Mouse (Mus musculus): ENCODE results near the gene Gna15. TPM values are rescaled to one million over a fixed set of nuclear protein-coding genes. Genes with fewer than 3 reads are reported as not detected.
A peak's percentile ranks its signal among the peaks of the same experiment; 100 is the strongest.

Gna15 gene
- total RNA-seq, 2 experiments from 2014 or later, result 41.4 to 45.2 TPM

DNA sequence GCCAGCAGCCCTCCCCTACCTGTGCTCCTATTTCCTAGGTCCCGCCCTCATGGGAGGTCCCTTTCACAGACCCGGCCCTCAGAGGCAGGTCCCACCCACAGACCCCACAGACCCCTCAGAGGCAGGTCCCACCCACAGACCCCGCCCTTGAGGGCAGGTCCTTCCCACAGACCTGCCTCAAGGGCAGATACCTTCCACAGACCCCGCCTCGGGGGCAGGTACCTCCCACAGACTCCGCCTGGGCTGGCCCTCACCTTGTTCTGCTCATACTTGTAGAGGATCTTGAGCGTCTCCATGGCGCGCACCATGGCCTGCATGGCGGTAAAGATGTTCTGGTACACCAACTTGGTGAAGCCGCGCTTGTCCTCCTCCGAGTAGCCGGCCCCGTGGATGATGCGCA is 10.8 kb upstream of the Gna15 start:
- no peak for ATAC-seq (replicated peaks; ENCODE audit: low FRiP score, low TSS enrichment, poor library complexity, severe bottlenecking)

GRCm38 (mm10) chr10:81526779-81527178 is 2.8 kb upstream of the Gna15 start:
- ATAC-seq (replicated peaks; ENCODE audit: low FRiP score, low TSS enrichment, poor library complexity, severe bottlenecking), result peak; percentile 40

GRCm38 (mm10) chr10:81525017-81525694 is 1.1 kb upstream of the Gna15 start:
- ATAC-seq (replicated peaks; ENCODE audit: low FRiP score, low TSS enrichment, poor library complexity, severe bottlenecking), result peak; percentile 59

- peak; percentile 4; the same call in 1 of the 2 replicates for ATAC-seq (replicated peaks; ENCODE audit: low FRiP score, low TSS enrichment, poor library complexity, severe bottlenecking)
Measured at GRCm38 (mm10) chr10:81523570-81523969, 455 bp downstream of the Gna15 start.

- no peak for ATAC-seq (replicated peaks; ENCODE audit: low FRiP score, low TSS enrichment, poor library complexity, severe bottlenecking)
Measured at GRCm38 (mm10) chr10:81523142-81523541, 883 bp downstream of the Gna15 start.

GRCm38 (mm10) chr10:81519978-81520365 is 4.1 kb downstream of the Gna15 start:
- ATAC-seq (replicated peaks; ENCODE audit: low FRiP score, low TSS enrichment, poor library complexity, severe bottlenecking), result 0 out of 2 replicates have a peak, but pooled peaks have one; percentile 0

DNA sequence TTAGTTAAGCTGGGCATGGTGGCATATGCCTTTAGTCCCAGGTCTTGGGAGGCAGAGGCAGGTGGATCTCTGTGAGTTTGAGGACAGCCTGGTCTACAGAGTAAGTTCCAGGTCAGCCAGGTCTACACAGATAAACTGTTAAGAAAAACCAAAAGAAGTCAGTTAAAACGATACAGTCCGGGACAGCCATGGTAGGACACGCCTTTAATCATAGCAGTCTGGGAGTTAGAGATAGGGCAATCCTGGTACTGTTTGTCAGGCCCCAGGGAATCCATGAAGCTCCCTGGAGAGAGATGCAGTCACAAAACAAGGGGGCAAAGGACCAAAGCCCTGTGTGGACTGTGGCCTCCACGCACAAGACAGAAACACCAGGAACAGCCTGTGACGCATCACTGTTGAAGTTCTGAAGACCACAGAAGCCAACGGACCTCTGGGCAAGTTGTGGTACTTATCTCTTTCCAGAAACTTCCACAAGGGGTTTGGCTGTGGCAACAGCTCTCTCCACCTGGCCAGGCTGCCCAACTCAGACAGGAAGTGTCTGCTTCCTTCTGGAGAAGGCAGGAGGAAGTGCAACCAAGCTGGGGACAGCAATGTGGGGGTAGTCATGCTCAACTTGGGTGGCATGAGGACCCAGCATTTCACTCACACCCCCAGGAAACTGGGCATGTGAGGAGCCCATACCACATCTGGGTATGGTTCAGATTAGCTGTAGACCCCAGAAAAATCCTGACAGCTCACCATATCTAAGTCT is 4.6 kb downstream of the Gna15 start:
- peak; percentile 81 for ATAC-seq (replicated peaks; ENCODE audit: low FRiP score, low TSS enrichment, poor library complexity, severe bottlenecking)

GRCm38 (mm10) chr10:81518546-81518945 is 5.5 kb downstream of the Gna15 start:
- ATAC-seq (replicated peaks; ENCODE audit: low FRiP score, low TSS enrichment, poor library complexity, severe bottlenecking), result peak; percentile 32; the same call in 1 of the 2 replicates

DNA sequence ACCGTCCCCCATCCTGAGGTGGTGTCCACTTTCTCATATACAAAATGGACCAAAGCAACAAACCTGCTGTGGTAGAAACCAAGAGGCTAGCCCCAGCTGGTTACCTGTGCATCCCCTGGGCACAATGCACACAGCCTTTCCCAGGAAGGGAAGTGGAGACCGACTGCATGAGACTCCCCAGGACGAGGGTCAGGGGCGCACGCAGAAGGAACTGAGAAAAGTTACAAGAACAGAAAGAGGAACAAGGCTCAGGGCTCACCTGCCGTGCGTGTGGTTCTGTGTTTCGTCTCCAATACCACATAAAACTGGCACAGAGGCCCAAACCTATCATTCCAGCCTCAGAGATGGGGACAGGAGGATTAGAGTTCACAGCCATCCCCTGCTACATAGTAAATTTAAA is 6.8 kb downstream of the Gna15 start:
- ATAC-seq (replicated peaks; ENCODE audit: low FRiP score, low TSS enrichment, poor library complexity, severe bottlenecking), result no peak

DNA sequence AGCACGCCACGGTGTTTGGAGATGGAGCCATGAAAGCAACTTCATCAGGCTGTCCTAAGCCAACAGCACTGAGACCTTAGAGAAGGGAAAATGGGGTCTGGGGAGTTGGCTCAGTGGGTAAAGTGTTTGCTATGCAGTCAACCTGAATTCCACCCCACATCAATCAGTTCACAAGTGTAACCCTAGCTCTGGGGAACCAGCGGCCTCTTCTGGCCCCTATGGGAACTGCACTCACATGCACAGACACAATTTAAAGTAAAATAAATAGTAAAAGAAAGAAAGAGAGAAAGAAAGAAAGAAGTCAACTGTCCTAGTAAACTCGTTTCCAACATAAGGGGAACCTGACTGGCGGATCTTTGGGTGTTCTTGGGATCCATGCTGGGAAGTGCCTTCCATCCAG is 10.2 kb downstream of the Gna15 start:
- ATAC-seq (replicated peaks; ENCODE audit: low FRiP score, low TSS enrichment, poor library complexity, severe bottlenecking), result no peak

- ATAC-seq (replicated peaks; ENCODE audit: low FRiP score, low TSS enrichment, poor library complexity, severe bottlenecking), result no peak
Measured at GRCm38 (mm10) chr10:81510246-81510810, 13.7 kb downstream of the Gna15 start.

GRCm38 (mm10) chr10:81507691-81508489 is 16.1 kb downstream of the Gna15 start:
- no peak for ATAC-seq (replicated peaks; ENCODE audit: low FRiP score, low TSS enrichment, poor library complexity, severe bottlenecking)

GRCm38 (mm10) chr10:81507095-81507494 is 16.9 kb downstream of the Gna15 start:
- no peak for ATAC-seq (replicated peaks; ENCODE audit: low FRiP score, low TSS enrichment, poor library complexity, severe bottlenecking)

- peak; percentile 15; the same call in 1 of the 2 replicates for ATAC-seq (replicated peaks; ENCODE audit: low FRiP score, low TSS enrichment, poor library complexity, severe bottlenecking)
Measured at GRCm38 (mm10) chr10:81505016-81505664, 18.9 kb downstream of the Gna15 start.

- ATAC-seq (replicated peaks; ENCODE audit: low FRiP score, low TSS enrichment, poor library complexity, severe bottlenecking), result peak; percentile 36
Measured at GRCm38 (mm10) chr10:81502658-81503057, 21.4 kb downstream of the Gna15 start.

DNA sequence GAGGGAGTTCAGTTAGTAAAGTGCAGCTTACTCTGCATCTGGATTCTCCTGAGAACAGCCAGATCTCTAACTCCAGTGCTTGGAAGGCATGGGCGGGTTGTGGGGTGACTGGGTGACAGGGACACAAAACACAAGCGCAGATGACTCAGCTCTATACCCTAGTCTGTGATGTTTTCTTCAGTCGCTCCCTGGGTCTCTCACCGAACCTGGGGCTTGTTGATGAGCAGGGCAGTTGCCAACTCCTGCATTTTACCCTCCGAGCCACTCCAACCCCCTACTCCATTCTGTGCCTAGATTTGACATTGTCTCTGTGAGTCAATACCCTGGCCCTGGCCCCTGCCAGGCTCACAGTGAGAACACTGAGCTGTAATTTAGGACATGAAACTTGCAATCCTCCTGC is 22.2 kb downstream of the Gna15 start:
- ATAC-seq (replicated peaks; ENCODE audit: low FRiP score, low TSS enrichment, poor library complexity, severe bottlenecking), result no peak

- no peak for ATAC-seq (replicated peaks; ENCODE audit: low FRiP score, low TSS enrichment, poor library complexity, severe bottlenecking)
Measured at GRCm38 (mm10) chr10:81500032-81500431, 24.0 kb downstream of the Gna15 start, which contains the start of gene S1pr4. Gene S1pr4, minus strand, starts transcription at chr10:81500132.

DNA sequence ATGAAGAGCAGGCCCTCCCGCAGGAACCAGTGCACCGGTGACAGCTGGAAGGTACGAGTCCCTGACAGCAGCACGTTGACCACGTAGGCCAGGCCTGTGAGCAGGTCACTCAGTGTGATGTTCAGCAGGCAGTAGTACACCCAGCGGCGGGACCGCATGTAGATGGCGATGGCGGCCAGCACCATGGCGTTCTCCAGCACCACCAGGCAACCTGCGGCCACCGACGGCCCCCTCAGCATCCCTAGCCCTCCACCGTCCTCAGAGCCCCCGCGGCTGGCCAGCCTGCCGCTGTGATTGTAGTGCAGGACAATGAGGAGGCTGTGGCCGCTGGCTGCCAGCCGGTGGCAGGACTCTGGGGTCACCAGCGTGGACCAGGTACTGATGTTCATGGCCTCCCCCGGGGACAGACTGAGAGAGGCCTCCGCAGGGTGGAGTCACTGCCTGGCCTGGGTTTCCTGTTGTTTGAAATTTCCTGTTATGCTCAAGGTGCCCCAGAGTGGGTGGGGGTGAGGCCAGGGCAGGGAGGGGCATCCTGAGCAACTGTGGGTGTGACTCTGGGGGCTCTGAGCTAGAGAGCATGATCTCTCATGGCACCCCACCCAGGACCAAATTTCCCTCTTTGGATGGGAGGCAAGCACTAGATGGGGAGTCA is 24.6 kb downstream of the Gna15 start:
- no peak for ATAC-seq (replicated peaks; ENCODE audit: low FRiP score, low TSS enrichment, poor library complexity, severe bottlenecking)

Data from megakaryocyte-erythroid progenitor cell, adult 5-6 weeks (primary cell).